Comparison of ENCODE assay signal across 14 mouse cellular contexts in the genomic region with DNA sequence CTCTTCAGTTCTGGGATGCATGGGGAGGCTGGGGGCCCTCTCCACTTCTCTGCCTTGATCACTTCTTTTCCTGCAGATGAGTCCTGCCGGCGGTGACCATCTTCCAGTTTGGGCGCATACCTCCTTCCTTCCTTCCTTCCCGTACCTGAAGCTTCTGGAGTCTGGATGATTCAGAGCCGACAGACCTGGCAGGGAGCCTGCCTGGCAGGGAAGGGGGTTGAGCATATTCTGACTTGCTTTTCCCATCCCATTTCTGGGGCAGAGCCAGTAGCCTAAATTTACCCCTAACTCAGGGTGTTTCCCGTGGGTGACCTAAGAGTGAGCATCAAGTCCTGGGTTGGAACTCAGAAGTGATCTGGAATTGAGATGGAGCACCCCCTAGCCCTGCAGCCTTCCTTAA. TPM values are rescaled to one million over a fixed set of nuclear protein-coding genes. Genes with fewer than 3 reads are reported as not detected.
DNase-seq lines count a peak whose midpoint lies in the region; ATAC-seq lines count a peak whose summit lies in the region.
"Had no signal": no experiment of that assay in that cellular context is flagged by ENCODE, and none has a peak within 500 bp of the region (broad histone marks: within the 10 kb centered on the region; RNA-seq: fewer than 3 reads in every experiment).

No protein-coding gene starts in this region.

- H3K4me1 ChIP-seq in liver, embryonic 12.5 days = peaks cover 47% of the 10 kb centered on the region

- H3K4me3 ChIP-seq in liver, embryonic 12.5 days = no peak overlapping the region
- H3K4me3 ChIP-seq: embryonic facial prominence, embryonic 15.5 days; forebrain, embryonic 15.5 days had no signal

- no peak for ATAC-seq in liver, embryonic 12.5 days
- ATAC-seq: forebrain, embryonic 15.5 days had no signal

- no peak overlapping the region for H3K4me2 ChIP-seq in liver, embryonic 12.5 days
- H3K4me2 ChIP-seq: embryonic facial prominence, embryonic 15.5 days; lung, embryonic 15.5 days; midbrain, embryonic 11.5 days had no signal

- peaks cover 6% of the 10 kb centered on the region; the same call in 1 of the 2 replicates for H3K9me3 ChIP-seq in liver, embryonic 12.5 days (replicated peaks)
- H3K9me3 ChIP-seq: embryonic facial prominence, embryonic 15.5 days; forebrain, embryonic 15.5 days; lung, embryonic 15.5 days had no signal

- no peak overlapping the region for H3K27ac ChIP-seq in liver, embryonic 12.5 days
- H3K27ac ChIP-seq: embryonic facial prominence, embryonic 15.5 days; forebrain, embryonic 15.5 days; lung, embryonic 15.5 days had no signal

- 0 out of 2 replicates have a peak overlapping the region, but pooled peaks have one; percentile 15 for H3K9ac ChIP-seq in liver, embryonic 12.5 days
- H3K9ac ChIP-seq: embryonic facial prominence, embryonic 15.5 days; forebrain, embryonic 15.5 days; lung, embryonic 15.5 days had no signal

- WGBS in liver, embryonic 12.5 days (ENCODE audit: insufficient replicate concordance) = 75% methylated on average over 6 of the region's 6 CpGs

- no peaks in the 10 kb centered on the region; the same call in 1 of the 2 replicates for H3K27me3 ChIP-seq in liver, embryonic 12.5 days (replicated peaks)
- H3K27me3 ChIP-seq: embryonic facial prominence, embryonic 15.5 days; forebrain, embryonic 15.5 days; lung, embryonic 15.5 days had no signal

- peaks cover 19% of the 10 kb centered on the region for H3K36me3 ChIP-seq in liver, embryonic 12.5 days

- DNase-seq in frontal cortex, postnatal 36 days (ENCODE audit: low spot score in 2 of 2) = peak; percentile 68 to 76
- DNase-seq in frontal cortex, postnatal 10 days (ENCODE audit: low spot score in 2 of 2) = no peak
- no peak for DNase-seq in liver
- peak; percentile 46 for DNase-seq in kidney, adult 9 months
- DNase-seq in right cerebral cortex, postnatal 25 days = peak; percentile 68
- DNase-seq in adrenal gland, adult 8-10 months = no peak
- no peak for DNase-seq in layer of hippocampus, adult 18-20 months (ENCODE audit: low spot score in 2 of 2)
- DNase-seq: heart, postnatal 4 days; thymus, postnatal 14 days had no signal

RNA-seq across cellular contexts. Expression of a gene that starts 4.9 kb away (rescaled TPM):
- polyA plus RNA-seq in liver, embryonic 12.5 days (2016; fragmentation: Nextera tagmentation; extraction: Ambion mirVana) = 50.7 and 52.8 TPM in 2 replicates
- total RNA-seq in adrenal gland, adult 8-10 months (2022) = 10 to 100 TPM; 40.6 to 57.8 (median 52.0) TPM
- total RNA-seq in layer of hippocampus, adult 18-20 months (2021) = 10 to 100 TPM; 25.0 to 30.2 TPM

RNA-seq across cellular contexts. Expression of a gene that starts 9.3 kb away (rescaled TPM):
- 11.9 and 12.6 TPM in 2 replicates for polyA plus RNA-seq in liver, embryonic 12.5 days (2016; fragmentation: Nextera tagmentation; extraction: Ambion mirVana)
- total RNA-seq in adrenal gland, adult 8-10 months (2022) = 10 to 100 TPM; 35.4 to 47.9 (median 40.0) TPM
- total RNA-seq in layer of hippocampus, adult 18-20 months (2021) = 1 to 10 TPM; 7.1 to 7.6 TPM

RNA-seq across cellular contexts. Expression of a gene that starts 13.6 kb away (rescaled TPM):
- polyA plus RNA-seq in liver, embryonic 12.5 days (2016; fragmentation: Nextera tagmentation; extraction: Ambion mirVana) = 29.5 and 29.8 TPM in 2 replicates
- total RNA-seq in adrenal gland, adult 8-10 months (2022) = 1 to 10 TPM; 2.5 to 5.4 (median 5.0) TPM
- total RNA-seq in layer of hippocampus, adult 18-20 months (2021) = 1 to 10 TPM; 1.6 to 1.9 TPM

RNA-seq across cellular contexts. Expression of a gene that starts 22.5 kb away (rescaled TPM):
- polyA plus RNA-seq in liver, embryonic 12.5 days (2016; fragmentation: Nextera tagmentation; extraction: Ambion mirVana) = 20.2 and 20.9 TPM in 2 replicates
- total RNA-seq in adrenal gland, adult 8-10 months (2022) = 10 to 100 TPM; 33.1 to 46.5 (median 40.3) TPM
- 10 to 100 TPM; 52.9 to 56.7 TPM for total RNA-seq in layer of hippocampus, adult 18-20 months (2021)

RNA-seq across cellular contexts. Expression of a gene that starts 33.4 kb away (rescaled TPM):
- polyA plus RNA-seq in liver, embryonic 12.5 days (2016; fragmentation: Nextera tagmentation; extraction: Ambion mirVana) = 14.2 and 15.0 TPM in 2 replicates
- 10 to 100 TPM; 20.9 to 28.2 (median 24.1) TPM for total RNA-seq in adrenal gland, adult 8-10 months (2022)
- total RNA-seq in layer of hippocampus, adult 18-20 months (2021) = 10 to 100 TPM; 17.2 to 18.5 TPM

Comparison
In these comparisons a context has a peak if more than half of its experiments do, and no peak if none do; other contexts are left out.
1. DNase-seq: peak in frontal cortex, postnatal 36 days (2 of 2), kidney, adult 9 months (single experiment) and right cerebral cortex, postnatal 25 days (single experiment); none in frontal cortex, postnatal 10 days (0 of 2), liver (single experiment), adrenal gland, adult 8-10 months (single experiment) and layer of hippocampus, adult 18-20 months (0 of 2).
2. RNA of a gene that starts 9.3 kb away (total RNA-seq): 35.4 to 47.9 TPM in adrenal gland, adult 8-10 months; 7.1 to 7.6 TPM in layer of hippocampus, adult 18-20 months; every median in the first group is over 4 times any median in the second.